Mouse (Mus musculus): ENCODE results near the gene Dcakd. TPM values are rescaled to one million over a fixed set of nuclear protein-coding genes. Genes with fewer than 3 reads are reported as not detected.

The Dcakd gene
- polyA plus RNA-seq (2021; fragmentation: Nextera tagmentation) = 16.0 and 42.8 TPM in 2 replicates
- long read RNA-seq, experiment 1, transcript Dcakd-201 (5 exons, 1,744 nt) = major isoform, 89 of 114 reads
- long read RNA-seq, experiment 1, transcript Dcakd-204 (2 exons, 549 nt) = minor isoform, 9 of 114 reads
- long read RNA-seq, experiment 1, partial matches to known transcripts = 5 of 114 reads
- long read RNA-seq, experiment 1, other reads (novel, unspliced or antisense) = 11 of 114 reads
- long read RNA-seq, experiment 2, transcript Dcakd-201 (5 exons, 1,744 nt) = major isoform, 7 of 16 reads
- long read RNA-seq, experiment 2, partial matches to known transcripts = 3 of 16 reads
- long read RNA-seq, experiment 2, other reads (novel, unspliced or antisense) = 6 of 16 reads

GRCm38 (mm10) chr11:103028176-103028891, at the start of gene Dcakd, which contains the start of gene Nmt1:
Gene Dcakd (minus strand): TSS chr11:103028333.
Gene Nmt1 (plus strand): TSS chr11:103028190.

GRCm38 (mm10) chr11:102946265-102946991, 81.7 kb downstream of the Dcakd start, which contains the start of gene C1ql1:
Gene C1ql1 (minus strand): TSS chr11:102946688.

Other genes starting within 250 kb of the Dcakd start
- 0.73 and 1.3 TPM in 2 replicates for gene Gjc1, start 208.6 kb downstream of the Dcakd start, polyA plus RNA-seq (2021; fragmentation: Nextera tagmentation)
- 9.7 and 14.4 TPM in 2 replicates for gene Higd1b, start 192.5 kb downstream of the Dcakd start, polyA plus RNA-seq (2021; fragmentation: Nextera tagmentation)
- gene Eftud2, start 147.3 kb downstream of the Dcakd start, polyA plus RNA-seq (2021; fragmentation: Nextera tagmentation) = 57.3 and 64.5 TPM in 2 replicates
- 3.9 and 5.6 TPM in 2 replicates for gene Ccdc103, start 147.1 kb downstream of the Dcakd start, polyA plus RNA-seq (2021; fragmentation: Nextera tagmentation)
- gene Fam187a, start 143.2 kb downstream of the Dcakd start, polyA plus RNA-seq (2021; fragmentation: Nextera tagmentation) = not detected in 2 replicates
- gene Gfap, start 127.4 kb downstream of the Dcakd start, polyA plus RNA-seq (2021; fragmentation: Nextera tagmentation) = 54.0 and 58.4 TPM in 2 replicates
- 0.06 TPM in 1 of 2 replicates, not detected in the other for gene Kif18b, start 103.2 kb downstream of the Dcakd start, polyA plus RNA-seq (2021; fragmentation: Nextera tagmentation)
- 1.5 and 13.5 TPM in 2 replicates for gene C1ql1, start 81.6 kb downstream of the Dcakd start, polyA plus RNA-seq (2021; fragmentation: Nextera tagmentation)
- 250 and 262 TPM in 2 replicates for gene Nmt1, start 143 bp downstream of the Dcakd start, polyA plus RNA-seq (2021; fragmentation: Nextera tagmentation)
- 3.2 and 7.0 TPM in 2 replicates for gene Plcd3, start 73.3 kb upstream of the Dcakd start, polyA plus RNA-seq (2021; fragmentation: Nextera tagmentation)
- 47.7 and 48.6 TPM in 2 replicates for gene Acbd4, start 73.3 kb upstream of the Dcakd start, polyA plus RNA-seq (2021; fragmentation: Nextera tagmentation)
- 5.2 and 6.1 TPM in 2 replicates for gene Hexim1, start 87.9 kb upstream of the Dcakd start, polyA plus RNA-seq (2021; fragmentation: Nextera tagmentation)
- 5.2 and 7.2 TPM in 2 replicates for gene Hexim2, start 104.1 kb upstream of the Dcakd start, polyA plus RNA-seq (2021; fragmentation: Nextera tagmentation)
- gene Fmnl1, start 142.8 kb upstream of the Dcakd start, polyA plus RNA-seq (2021; fragmentation: Nextera tagmentation) = 13.8 and 37.2 TPM in 2 replicates
- 2.6 and 2.7 TPM in 2 replicates for gene 1700023F06Rik, start 180.2 kb upstream of the Dcakd start, polyA plus RNA-seq (2021; fragmentation: Nextera tagmentation)
- gene Spata32, start 190.1 kb upstream of the Dcakd start, polyA plus RNA-seq (2021; fragmentation: Nextera tagmentation) = 0.33 and 0.49 TPM in 2 replicates
- 0.64 and 0.83 TPM in 2 replicates for gene Map3k14, start 239.1 kb upstream of the Dcakd start, polyA plus RNA-seq (2021; fragmentation: Nextera tagmentation)